Mouse (Mus musculus) macrophage (primary cell): ENCODE measurements around the gene Dnah3. TPM values are rescaled to one million over a fixed set of nuclear protein-coding genes. Genes with fewer than 3 reads are reported as not detected.
A peak's percentile ranks its signal among the peaks of the same experiment; 100 is the strongest.

ENCODE experiments used
- H3K27ac ChIP-seq: fragments of 350-480 bp; formaldehyde crosslinking; 2 replicates; pipeline ENCODE4 v1.9.0; 2021
- H3K36me3 ChIP-seq: fragments of 350-480 bp; formaldehyde crosslinking; 2 replicates; pipeline ENCODE4 v1.9.0; 2021; ENCODE audit errors: inconsistent target
- H3K4me3 ChIP-seq: fragments of 350-480 bp; formaldehyde crosslinking; 2 replicates; pipeline ENCODE4 v1.9.0; 2021; ENCODE audit errors: inconsistent target
- H3K79me2 ChIP-seq: fragments of 350-480 bp; formaldehyde crosslinking; 2 replicates; pipeline ENCODE4 v1.9.0; 2021; ENCODE audit errors: inconsistent target
- WGBS: methylation state at CpG from one replicate; pipeline ENCODE4 v1.1.7; 2026; ENCODE audit warnings: inconsistent platforms; ENCODE audit not compliant: missing documents; 5-methylcytosine and 5-hydroxymethylcytosine counted together
- polyA plus RNA-seq: library from polyadenylated mRNA; stranded (reverse); fragments of 250-400 nt; gene quantifications from 3 replicates; pipeline ENCODE4 v1.2.4, GENCODE M21; 2018; ENCODE audit warnings: inconsistent platforms

Dnah3 gene
- polyA plus RNA-seq, 1 experiment from 2014 or later = not detected

DNA sequence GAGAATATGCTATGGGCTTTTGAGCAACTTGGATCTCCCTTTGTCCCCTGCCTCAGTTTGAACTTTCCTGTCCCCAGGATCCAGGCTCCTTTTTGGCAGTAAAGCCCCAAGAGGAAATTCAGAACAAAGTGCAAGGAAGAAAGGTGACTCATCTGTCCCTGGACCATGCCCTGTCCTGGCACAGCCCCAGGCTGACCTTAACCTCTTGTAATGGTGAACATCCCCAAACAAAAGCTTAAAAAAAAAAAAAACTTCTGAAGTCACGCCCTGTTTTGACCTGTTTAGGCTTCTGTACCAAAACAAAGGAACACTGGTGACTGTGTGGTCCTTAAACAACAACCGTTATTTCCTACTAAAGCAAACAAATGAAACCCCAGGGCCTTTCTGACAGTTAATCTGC, 153.5 kb downstream of the Dnah3 start:
- Histone ChIP-seq H3K27ac (no peak overlapping the region), H3K36me3 (no peaks in the 10 kb centered on the region), H3K79me2 (no peaks in the 10 kb centered on the region), H3K4me3 (no peak overlapping the region)
- 69% methylated on average over 2 of the region's 2 CpGs for WGBS

GRCm38 (mm10) chr7:119937036-119937435, 158.0 kb downstream of the Dnah3 start:
- no peaks in the 10 kb centered on the region for H3K36me3 ChIP-seq
- no peaks in the 10 kb centered on the region for H3K79me2 ChIP-seq
- WGBS = 73% methylated on average over 5 of the region's 5 CpGs
- no peak overlapping the region for H3K4me3 ChIP-seq
- no peak overlapping the region for H3K27ac ChIP-seq

DNA sequence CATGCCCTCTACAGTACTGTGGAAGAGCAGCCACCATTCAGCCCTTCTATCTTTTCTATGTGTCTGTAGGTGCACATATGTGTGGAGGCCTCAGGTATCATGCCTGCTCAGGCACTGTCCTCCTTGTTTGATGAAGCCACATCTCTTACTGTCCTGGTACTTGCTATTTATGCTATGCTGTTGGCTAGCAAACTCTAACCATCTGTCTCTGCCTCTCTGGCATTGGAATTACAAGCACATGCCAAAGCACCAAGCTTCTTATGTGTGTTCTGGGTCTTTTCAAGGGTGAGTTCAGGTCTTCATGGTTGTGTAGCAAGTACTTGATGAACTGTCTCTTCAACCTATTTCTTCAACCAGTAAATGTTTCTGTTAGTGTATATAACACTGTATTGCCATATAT, 158.8 kb downstream of the Dnah3 start:
- Histone ChIP-seq H3K36me3 (no peaks in the 10 kb centered on the region), H3K27ac (no peak overlapping the region), H3K79me2 (no peaks in the 10 kb centered on the region), H3K4me3 (no peak overlapping the region)

DNA sequence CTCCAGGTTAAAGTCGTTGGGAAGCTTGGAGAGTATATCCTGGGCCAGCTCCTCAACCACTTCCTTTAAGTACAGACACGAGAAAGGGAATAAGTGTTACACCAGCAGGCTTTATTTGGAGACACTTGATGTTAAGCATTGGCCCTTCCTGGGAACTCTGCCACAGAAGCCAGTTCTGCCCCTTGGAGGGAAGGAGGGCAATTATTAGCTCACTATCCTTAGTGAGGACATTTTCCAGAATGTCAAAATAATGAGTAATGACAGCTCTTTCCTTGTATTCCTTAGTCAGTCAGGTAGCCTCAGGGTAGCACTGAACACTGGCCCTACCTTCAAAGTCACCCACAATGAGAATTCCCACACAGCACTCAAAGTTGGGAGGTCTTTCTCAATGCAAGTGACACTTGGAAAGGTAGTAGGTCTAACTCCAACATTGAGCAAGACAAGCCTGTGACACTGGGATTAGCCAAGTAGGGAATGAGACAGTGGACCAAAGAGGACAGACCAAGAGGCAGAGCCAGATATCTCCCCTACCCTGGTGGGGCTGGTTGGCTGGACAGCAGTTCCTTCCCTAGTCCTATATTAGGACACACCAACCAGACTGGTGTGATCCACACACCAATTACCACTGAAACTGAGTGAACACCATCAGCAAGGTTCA, 166.2 kb downstream of the Dnah3 start:
- 70% methylated on average over 2 of the region's 2 CpGs for WGBS
- H3K79me2 ChIP-seq = no peaks in the 10 kb centered on the region
- no peak overlapping the region for H3K27ac ChIP-seq
- H3K4me3 ChIP-seq = no peak overlapping the region
- H3K36me3 ChIP-seq = no peaks in the 10 kb centered on the region

DNA sequence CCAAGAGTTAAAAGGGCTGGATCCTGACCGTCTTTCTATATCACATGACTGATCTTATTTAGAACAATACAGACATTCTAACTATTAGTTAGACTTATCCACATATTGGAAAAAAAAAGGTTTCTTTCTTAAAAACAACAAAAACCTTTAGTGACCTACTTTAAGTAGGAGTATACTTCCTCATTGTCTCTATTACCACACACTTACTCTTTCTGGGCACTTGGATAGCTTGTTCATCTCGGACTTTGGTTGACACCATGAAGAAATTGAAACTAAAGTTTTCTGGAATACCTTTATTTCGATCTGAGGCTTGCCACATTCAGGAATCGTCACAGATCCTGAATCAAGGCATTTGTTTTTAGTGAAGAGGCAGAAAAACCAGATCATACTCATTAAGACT, 174.0 kb downstream of the Dnah3 start:
- Histone ChIP-seq H3K27ac (peak overlapping the region; percentile 10; the same call in 1 of the 2 replicates), H3K79me2 (no peaks in the 10 kb centered on the region), H3K36me3 (no peaks in the 10 kb centered on the region), H3K4me3 (no peak overlapping the region)
- WGBS = 79% methylated on average over 4 of the region's 4 CpGs

DNA sequence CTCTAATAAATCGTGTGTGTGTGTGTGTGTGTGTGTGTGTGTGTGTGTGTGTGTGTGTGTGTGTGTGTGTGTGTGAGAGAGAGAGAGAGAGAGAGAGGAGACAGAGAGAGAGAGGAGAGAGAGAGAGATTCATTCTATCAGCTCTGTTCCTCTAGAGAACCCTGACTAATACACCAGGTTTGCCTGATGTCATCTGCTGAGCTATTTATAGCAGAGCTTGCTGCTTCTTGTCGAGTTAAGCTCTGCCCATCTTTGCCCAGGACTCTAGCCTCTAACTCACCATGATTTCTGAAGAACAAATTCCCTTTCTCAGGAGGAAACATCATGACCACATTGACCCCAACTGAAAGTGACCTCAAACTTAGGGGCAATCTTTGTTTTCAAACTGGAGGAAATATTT, 174.6 kb downstream of the Dnah3 start:
- Histone ChIP-seq H3K79me2 (no peaks in the 10 kb centered on the region), H3K27ac (peak overlapping the region; percentile 10; the same call in 1 of the 2 replicates), H3K4me3 (no peak overlapping the region), H3K36me3 (no peaks in the 10 kb centered on the region)
- 50% methylated on average over 2 of the region's 2 CpGs for WGBS

- 93% methylated on average over 3 of the region's 3 CpGs for WGBS
- Histone ChIP-seq H3K27ac (no peak overlapping the region), H3K4me3 (no peak overlapping the region), H3K36me3 (no peaks in the 10 kb centered on the region), H3K79me2 (no peaks in the 10 kb centered on the region)
These were observed 183.4 kb downstream of the Dnah3 start for GRCm38 (mm10) chr7:119911727-119912126.

DNA sequence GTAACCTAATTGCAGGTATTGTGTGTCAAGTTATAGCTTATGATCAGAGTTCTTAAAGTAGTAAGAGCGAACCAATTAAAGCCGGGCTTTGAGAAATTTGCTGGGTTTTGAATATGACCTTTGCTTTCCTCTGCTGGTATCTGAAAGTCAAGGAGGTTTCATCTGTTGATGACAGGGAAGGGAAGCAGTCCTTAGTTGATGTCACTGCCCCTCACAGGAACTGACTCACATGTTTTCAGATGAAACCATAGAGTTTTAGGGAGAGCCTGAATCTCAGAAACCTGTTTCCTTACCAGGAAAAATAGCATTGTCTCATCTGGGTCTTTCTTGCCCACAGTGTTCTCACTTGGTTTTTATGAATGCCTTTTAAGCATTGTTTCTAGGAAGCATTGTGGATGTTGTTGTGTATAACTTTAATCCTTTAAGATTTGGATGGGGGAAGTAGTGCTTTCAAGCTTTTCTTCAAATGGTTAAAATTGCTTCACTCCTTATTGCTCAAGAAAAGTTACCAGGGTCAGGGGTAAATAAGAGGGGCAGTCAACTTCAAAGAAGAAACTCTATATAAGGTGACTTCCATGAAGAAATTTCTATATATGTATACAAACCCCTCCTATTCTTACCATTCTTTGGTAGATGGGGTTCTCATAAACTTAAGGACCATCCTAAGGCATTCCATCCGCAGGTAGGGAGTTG, 188.4 kb downstream of the Dnah3 start:
- 91% methylated on average over 3 of the region's 3 CpGs for WGBS
- H3K79me2 ChIP-seq = no peaks in the 10 kb centered on the region
- H3K4me3 ChIP-seq = no peak overlapping the region
- H3K27ac ChIP-seq = peak overlapping the region; percentile 25
- H3K36me3 ChIP-seq = no peaks in the 10 kb centered on the region

DNA sequence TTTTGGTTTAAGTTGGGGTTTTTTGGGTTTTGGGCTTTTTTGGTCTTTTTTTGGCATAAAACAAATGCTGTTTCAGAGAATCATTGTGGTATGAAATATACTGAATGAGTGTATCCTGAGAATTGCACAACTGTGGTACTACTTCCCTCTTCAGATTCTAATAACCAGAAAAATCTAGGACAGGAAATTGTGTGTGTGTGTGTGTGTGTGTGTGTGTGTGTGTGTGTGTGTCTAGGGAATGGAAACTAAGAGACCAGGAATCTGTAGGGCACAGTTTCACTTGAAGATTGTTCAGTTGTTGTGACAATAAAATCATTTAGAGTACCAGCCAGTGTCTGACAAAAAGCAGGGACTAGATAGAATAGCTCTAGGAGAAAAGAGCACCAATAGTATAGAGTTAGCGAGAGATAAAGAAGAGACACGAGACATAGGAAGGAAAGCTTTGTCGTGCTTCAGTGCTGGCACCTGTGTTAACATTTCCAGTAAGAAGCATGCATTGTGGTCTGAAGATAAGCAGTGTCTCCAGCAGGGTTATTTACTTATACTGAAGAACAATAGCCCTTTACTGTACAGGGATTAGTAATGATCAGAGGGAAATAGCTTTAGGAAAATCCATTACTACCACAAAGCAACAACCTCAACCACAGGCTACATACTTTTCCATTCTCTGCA, 195.6 kb downstream of the Dnah3 start:
- Histone ChIP-seq H3K36me3 (no peaks in the 10 kb centered on the region), H3K27ac (peak overlapping the region; percentile 10), H3K4me3 (no peak overlapping the region), H3K79me2 (peaks cover 9% of the 10 kb centered on the region; the same call in 1 of the 2 replicates)
- 30% methylated on average over 3 of the region's 3 CpGs for WGBS

GRCm38 (mm10) chr7:119898247-119898856, 196.7 kb downstream of the Dnah3 start:
- 100% methylated on average over 1 of the region's 1 CpGs for WGBS
- Histone ChIP-seq H3K36me3 (no peaks in the 10 kb centered on the region), H3K79me2 (peaks cover 20% of the 10 kb centered on the region), H3K4me3 (no peak overlapping the region), H3K27ac (no peak overlapping the region)

GRCm38 (mm10) chr7:119897521-119898109, 197.5 kb downstream of the Dnah3 start:
- no peak overlapping the region for H3K4me3 ChIP-seq
- H3K27ac ChIP-seq = no peak overlapping the region
- no peaks in the 10 kb centered on the region for H3K36me3 ChIP-seq
- 91% methylated on average over 8 of the region's 8 CpGs for WGBS
- peaks cover 28% of the 10 kb centered on the region for H3K79me2 ChIP-seq

DNA sequence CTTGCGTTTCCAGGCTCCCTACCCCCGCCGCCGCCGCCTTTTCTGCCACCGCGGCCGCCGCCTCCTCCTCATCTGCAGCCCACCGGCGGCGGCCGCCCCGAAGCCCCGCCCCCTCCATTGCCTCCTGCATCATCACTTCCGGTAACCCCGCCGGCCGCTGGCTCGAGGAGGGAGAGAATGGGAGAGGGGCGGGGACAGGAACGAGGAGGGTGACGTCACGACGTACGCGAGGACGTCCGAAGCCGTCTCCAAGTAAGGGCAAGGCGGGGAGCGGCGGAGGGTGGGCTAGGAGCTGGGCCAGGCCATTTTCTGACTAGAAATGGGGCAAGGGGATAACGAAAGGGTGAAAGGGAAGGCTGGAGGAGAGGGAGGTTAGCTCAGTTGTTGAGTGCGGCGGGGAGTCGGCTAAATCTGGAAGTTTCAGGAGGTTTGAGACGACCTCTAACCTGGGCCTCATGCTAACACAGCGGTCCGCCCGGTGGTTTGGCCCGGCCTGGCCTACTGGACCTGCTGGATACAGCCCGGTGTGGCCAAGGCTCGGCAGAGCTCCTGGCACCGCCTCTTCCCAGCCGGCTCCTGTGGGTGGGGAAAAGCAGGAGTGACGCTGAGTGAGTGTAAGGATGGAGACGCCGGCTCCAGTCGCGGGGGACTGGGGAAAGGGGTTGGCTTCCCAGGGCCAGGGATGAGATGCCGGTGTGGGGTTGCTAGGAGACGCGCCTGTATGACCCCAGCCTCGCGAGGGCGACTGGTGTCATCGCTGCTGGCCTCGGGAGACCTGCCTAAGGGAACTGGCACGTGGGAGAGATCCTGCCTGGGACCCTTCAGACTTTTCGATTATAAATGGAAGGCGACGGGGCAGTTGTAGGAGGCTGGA, 199.2 kb downstream of the Dnah3 start, which contains the start of the genes Lyrm1 and Dcun1d3:
Gene Lyrm1 (plus strand): TSS at position 223 of the 874 bp plus-strand sequence.
Gene Dcun1d3 (minus strand): TSS at position 660 of the 874 bp plus-strand sequence.
- whole genome bisulfite sequencing = 2% methylated on average over 63 of the region's 63 CpGs

GRCm38 (mm10) chr7:119894818-119895544, 200.1 kb downstream of the Dnah3 start:
- H3K36me3 ChIP-seq = no peaks in the 10 kb centered on the region
- H3K4me3 ChIP-seq = peak overlapping the region; percentile 88
- H3K79me2 ChIP-seq = peaks cover 52% of the 10 kb centered on the region
- H3K27ac ChIP-seq = peak overlapping the region; percentile 60
- 2% methylated on average over 14 of the region's 15 CpGs for WGBS

More for the DNA sequence above, 199.2 kb downstream of the Dnah3 start, which contains the start of the genes Lyrm1 and Dcun1d3:
- Histone ChIP-seq H3K36me3 (no peaks in the 10 kb centered on the region), H3K27ac (peak within 1 kb of the TSS; percentile 93), H3K4me3 (peak within 1 kb of the TSS; percentile 88), H3K79me2 (peaks cover 45% of the 10 kb centered on the region)
